Mouse (Mus musculus) granulocyte monocyte progenitor cell, adult 5-6 weeks (primary cell): Measurements from ENCODE around the gene Esrrg. TPM values are rescaled to one million over a fixed set of nuclear protein-coding genes. Genes with fewer than 3 reads are reported as not detected.

Source experiments
- ATAC-seq: replicated peaks from 2 replicates; pipeline ENCODE4 v1.8.0; 2016; ENCODE audit warnings: mild to moderate bottlenecking, moderate TSS enrichment, inconsistent platforms; ENCODE audit not compliant: poor library complexity, severe bottlenecking
- total RNA-seq, 2 experiments: library from RNA; stranded (forward) in 1 of 2; stranded (reverse) in 1 of 2; fragments of 200-712, 200-1000 nt in 1 of 2; fragments of >200 nt in 1 of 2; fragmentation: Nextera tagmentation in 1 of 2; gene quantifications; 2 replicates each; pipeline ENCODE4 v1.2.3; 2014 to 2017

The Esrrg gene
- total RNA-seq, 2 experiments from 2014 or later: not detected

- no peak for ATAC-seq
Measured at GRCm38 (mm10) chr1:187809546-187809945, 201.0 kb downstream of the Esrrg start.

DNA sequence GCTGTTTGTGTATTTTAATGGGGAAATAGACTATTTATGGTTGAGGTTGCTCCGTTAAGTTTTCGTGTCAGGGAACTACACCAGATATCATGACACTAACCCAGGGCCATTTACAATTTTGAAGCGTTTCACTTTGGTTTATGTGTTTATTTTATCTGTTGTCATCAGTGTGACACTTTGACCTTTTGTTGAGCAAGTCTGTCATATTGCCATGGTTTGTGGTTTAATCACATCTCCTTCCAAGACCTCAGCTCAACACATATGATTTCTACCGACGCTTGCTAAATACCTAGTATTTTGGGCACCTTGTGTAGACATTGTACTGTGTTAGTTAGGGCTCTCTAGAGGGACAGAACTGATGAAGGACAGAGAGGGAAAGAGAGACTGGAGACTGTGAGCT is 210.8 kb downstream of the Esrrg start:
- no peak for ATAC-seq

- ATAC-seq: no peak
Measured at GRCm38 (mm10) chr1:187821368-187821811, 212.8 kb downstream of the Esrrg start.

GRCm38 (mm10) chr1:187823351-187823750 is 214.8 kb downstream of the Esrrg start:
- no peak for ATAC-seq

DNA sequence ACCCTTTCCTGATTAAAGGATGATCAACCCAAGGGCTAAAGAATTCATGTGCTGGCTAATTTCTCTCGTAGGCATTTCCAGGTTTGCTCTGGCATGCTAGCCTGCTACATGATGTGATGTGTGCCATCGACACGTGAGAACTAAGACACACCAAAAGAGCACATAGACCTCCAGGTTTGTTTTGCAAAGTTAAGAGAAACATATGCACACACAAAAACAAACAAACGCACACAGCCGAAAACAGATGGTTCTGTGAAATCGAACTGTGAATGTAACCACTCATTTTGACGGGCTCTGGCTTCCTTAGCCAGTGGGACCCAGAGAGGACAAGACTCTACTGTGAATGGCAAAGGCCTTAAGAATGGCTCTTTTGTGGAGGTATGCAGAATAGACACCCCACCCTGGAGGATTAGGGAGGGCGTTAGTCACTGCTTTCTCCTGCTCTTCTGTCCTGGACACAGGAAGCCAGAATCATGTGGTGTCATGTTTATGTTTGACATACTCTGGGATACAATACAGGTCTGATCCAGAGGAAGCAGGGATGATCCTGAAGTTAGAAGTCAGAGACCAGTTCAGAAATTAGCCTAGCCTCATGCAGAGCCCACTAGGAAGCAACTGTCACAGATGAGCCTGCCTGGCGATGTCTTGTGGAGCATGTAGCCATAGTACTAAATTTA is 217.0 kb downstream of the Esrrg start:
- ATAC-seq: no peak

DNA sequence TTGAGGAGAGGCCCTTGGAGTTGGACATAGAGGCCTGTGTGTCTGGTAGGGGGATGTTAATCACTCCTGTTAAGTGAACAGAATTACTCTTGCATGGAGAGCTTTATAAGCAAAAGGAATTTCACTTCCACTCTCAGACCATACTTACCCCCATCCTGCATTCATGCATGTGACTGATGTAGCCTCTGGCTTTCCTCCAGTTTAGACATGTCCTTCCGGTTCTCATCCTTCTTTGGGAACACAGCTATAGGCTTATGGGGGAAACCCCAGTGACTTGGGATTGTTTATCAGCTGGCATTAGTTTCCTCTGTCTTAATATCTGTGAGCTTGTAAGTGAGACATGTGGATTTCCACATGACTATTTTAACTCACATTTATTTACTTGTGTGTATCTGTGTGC is 217.5 kb downstream of the Esrrg start:
- ATAC-seq: no peak

DNA sequence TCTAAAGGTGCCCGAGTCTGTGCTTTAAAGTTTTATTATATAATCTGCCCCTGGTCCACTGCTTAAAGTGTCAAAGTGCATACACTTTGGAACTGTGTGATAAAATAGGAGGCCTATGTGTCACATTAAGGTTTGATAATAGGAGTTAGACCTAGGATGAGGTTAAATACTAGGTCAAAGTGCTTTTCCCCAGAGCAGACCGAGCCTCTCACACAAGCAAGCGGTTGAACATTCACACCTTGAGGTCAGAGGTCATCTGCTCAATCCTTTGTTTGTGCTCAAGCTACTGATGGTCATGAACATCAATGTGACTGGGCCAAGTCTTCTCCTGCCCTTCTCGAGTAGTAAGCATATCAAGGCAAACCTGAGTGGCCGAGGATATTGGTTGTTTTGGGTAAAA is 218.3 kb downstream of the Esrrg start:
- no peak for ATAC-seq

DNA sequence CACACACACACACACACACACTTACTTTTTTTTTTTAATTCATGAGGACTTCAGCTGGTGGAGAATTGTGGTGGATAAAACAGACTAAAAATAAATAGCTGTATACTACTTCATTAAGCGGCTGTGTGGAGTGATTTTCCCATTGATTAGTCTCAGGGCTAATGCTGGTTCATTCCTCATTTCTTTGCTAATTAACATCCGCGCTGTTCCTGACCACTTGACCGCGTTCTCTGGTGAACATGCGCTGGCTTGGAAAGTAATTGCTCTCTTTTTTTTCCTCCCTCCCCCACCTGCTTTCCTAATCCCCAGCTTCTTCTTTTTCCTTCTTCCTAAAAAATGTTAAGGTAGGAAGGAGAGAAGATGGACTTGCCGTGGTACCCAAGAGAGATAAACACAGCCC is 222.3 kb downstream of the Esrrg start:
- ATAC-seq: no peak

GRCm38 (mm10) chr1:187832851-187833250 is 224.3 kb downstream of the Esrrg start:
- ATAC-seq: no peak

- no peak for ATAC-seq
Measured at GRCm38 (mm10) chr1:187834576-187834975, 226.0 kb downstream of the Esrrg start.

GRCm38 (mm10) chr1:187836384-187836783 is 227.8 kb downstream of the Esrrg start:
- no peak for ATAC-seq

GRCm38 (mm10) chr1:187836876-187837275 is 228.3 kb downstream of the Esrrg start:
- no peak for ATAC-seq

DNA sequence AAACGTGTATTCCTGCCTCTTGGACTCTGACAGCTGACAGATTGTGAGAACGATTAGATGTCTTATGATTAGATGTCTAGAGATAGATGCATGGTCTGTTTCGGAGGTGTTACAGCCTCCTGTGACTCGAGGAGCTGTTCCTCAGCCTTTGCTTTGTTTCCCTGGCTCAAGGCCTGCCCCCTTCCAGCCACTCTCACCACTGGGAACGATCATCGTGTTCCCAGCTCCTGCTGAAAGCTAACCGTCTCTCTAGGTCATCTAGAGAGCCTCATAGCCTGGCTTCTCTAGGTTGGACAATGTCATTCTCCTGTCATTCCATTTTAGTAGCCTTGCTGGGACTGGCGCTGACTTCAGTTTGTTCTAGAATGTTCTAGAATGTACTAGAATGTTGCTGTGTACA is 233.0 kb downstream of the Esrrg start:
- ATAC-seq: no peak

- no peak for ATAC-seq
Measured at GRCm38 (mm10) chr1:187842702-187843101, 234.1 kb downstream of the Esrrg start.

DNA sequence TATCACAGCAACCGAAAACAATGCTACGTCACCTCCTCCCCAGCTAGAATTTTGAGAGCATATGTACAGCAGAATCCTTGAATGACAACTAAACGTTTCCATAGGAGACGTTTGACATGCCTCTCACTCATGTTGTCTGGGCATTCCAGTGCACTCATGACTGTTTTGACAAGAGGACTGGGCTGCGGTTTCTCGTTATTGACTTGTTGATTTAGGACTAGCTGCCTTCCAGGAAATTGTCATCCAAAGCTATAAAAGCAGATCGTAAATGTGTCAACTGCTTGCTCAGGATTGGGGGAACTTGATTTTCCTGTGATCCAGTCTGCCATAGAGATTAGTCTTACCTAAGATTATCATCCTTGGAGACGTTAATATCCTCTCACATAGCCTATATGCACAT is 245.6 kb downstream of the Esrrg start:
- no peak for ATAC-seq

DNA sequence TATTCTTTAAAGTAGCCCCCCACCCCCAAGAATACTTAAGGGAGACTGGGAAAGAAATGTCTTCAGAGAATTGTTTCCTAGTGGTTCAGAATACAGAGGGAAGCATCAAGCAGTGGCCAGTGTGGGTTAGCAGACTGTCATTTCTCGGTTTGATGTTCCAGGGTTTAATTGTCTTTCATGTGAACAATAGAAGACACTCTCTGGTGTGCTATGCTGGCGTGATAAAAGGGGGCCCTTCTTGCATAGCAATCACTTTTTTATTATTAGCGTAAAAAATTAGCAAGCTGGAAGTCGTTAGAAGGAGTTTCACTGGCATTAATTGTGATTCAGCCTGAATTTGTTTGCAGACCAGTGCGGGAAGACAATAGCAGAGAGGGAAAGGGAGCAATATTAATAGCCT is 253.7 kb downstream of the Esrrg start:
- ATAC-seq: no peak

DNA sequence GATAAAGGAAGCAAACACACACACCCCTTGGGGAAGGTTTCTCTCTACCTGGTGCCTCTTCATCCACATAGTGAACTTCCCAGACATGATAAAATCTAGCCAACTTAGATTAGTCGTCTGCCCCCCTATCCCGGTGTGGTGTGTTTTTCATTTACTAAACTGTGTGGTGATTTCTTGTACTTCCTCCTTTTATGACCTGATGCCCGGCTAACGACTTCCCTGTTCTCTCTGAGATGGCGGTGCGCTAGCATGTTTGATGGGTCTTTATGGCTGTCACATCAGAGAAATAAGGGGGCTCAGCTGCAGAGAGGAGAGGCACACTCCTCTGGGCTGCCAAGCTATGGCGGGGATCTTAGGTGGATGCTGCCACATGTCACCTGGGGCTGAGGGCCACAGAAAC is 259.8 kb downstream of the Esrrg start:
- ATAC-seq: peak; percentile 59

GRCm38 (mm10) chr1:187872208-187872607 is 263.6 kb downstream of the Esrrg start:
- no peak for ATAC-seq

DNA sequence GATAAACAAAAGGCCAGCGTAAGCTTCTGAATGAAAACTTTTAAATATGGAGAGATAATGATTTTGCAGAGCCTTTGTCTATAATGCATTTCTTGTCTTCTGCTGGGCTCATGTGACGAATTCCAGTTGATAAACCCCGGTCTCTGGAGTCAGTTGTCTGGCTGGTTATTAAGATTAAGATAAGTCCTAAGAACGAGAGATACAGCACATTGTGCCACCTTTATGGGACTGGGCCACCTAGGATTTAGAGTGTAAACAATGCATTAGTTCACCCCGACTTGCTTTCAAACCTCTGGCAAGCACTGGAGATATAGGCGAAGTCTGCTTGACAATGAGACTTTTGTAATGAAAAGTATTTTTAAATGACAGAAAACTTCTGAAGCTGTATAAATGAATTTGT is 264.2 kb downstream of the Esrrg start:
- ATAC-seq: no peak

GRCm38 (mm10) chr1:187873770-187874169 is 265.2 kb downstream of the Esrrg start:
- ATAC-seq: no peak

GRCm38 (mm10) chr1:187887270-187887669 is 278.7 kb downstream of the Esrrg start:
- ATAC-seq: no peak

DNA sequence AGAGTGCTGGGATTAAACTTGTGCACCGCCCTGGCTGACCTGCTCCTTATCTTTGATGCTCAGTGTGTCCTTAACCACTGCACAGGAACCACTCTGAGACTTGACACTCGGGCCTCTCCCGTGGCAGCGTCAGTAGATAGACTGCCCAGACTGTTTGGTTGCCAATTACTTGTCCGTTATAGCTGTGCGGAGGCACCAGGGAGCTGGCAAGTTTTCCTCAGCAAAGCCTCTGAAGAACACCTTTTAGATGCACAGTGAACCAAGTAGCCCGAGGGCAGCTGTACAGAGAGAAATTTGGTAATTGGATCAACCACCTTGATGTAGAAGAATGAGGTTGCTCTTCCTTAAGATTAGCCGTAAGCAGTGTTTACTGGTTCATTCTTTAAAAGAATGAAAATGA is 279.6 kb downstream of the Esrrg start:
- ATAC-seq: no peak

GRCm38 (mm10) chr1:187889096-187889495 is 280.5 kb downstream of the Esrrg start:
- ATAC-seq: no peak
